ENCODE assay signal across 19 mouse cellular contexts in the genomic region with DNA sequence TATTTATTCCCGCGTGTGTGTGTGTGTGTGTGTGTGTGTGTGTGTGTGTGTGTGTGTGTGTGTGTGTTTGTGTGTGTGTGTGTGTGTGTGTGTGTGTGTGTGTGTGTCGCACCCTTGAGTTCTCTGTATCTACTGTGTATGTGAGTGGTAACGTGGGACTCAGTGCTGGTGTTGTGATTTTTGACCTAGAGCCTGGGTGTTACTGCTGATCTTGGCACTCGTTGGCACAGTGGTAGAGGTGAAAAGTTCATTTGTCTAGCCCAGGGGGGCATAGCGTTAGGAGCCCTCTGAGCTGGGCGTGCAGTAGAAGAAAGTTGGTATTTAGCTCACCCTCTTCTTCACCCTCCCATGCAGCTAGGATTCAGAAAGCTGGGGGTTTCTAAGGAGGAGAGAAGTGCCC.
"Had no signal": no experiment of that assay in that cellular context is flagged by ENCODE, and none has a peak within 500 bp of the region (broad histone marks: within the 10 kb centered on the region; RNA-seq: fewer than 3 reads in every experiment).

No protein-coding gene starts in this region.

- H3K4me2 ChIP-seq: lung, embryonic 14.5 days; midbrain, embryonic 12.5 days; neural tube, embryonic 13.5 days; neural tube, embryonic 15.5 days had no signal

- H3K27ac ChIP-seq: midbrain, embryonic 10.5 days; midbrain, embryonic 12.5 days; neural tube, embryonic 13.5 days; neural tube, embryonic 15.5 days had no signal

- H3K36me3 ChIP-seq: midbrain, embryonic 10.5 days; midbrain, embryonic 12.5 days; neural tube, embryonic 15.5 days had no signal

- DNase-seq: lung, adult 18-20 months; lung, embryonic 14.5 days; lung, postnatal 10 days; lung, postnatal 4 days; midbrain, embryonic 14.5 days; retina, postnatal 1 day; right cerebral cortex, adult 18-20 months; right cerebral cortex, postnatal 25 days; right cerebral cortex, postnatal 4 days; spleen, adult 18-20 months; thymus, adult 18-20 months; thymus, postnatal 14 days; thymus, postnatal 36 days had no signal

- H3K27me3 ChIP-seq: neural tube, embryonic 13.5 days; neural tube, embryonic 15.5 days had no signal

- H3K9me3 ChIP-seq: midbrain, embryonic 10.5 days; midbrain, embryonic 12.5 days; neural tube, embryonic 13.5 days; neural tube, embryonic 15.5 days had no signal

- H3K4me1 ChIP-seq: midbrain, embryonic 12.5 days; neural tube, embryonic 15.5 days had no signal

- H3K4me3 ChIP-seq: midbrain, embryonic 10.5 days; midbrain, embryonic 12.5 days; myocyte; neural tube, embryonic 13.5 days; neural tube, embryonic 15.5 days had no signal

- H3K9ac ChIP-seq: lung, embryonic 14.5 days; midbrain, embryonic 12.5 days; neural tube, embryonic 13.5 days; neural tube, embryonic 15.5 days had no signal

- ATAC-seq: midbrain, embryonic 16.5 days had no signal
